Mouse (Mus musculus): ENCODE data around the gene Nub1. TPM values are rescaled to one million over a fixed set of nuclear protein-coding genes. Genes with fewer than 3 reads are reported as not detected.
"Not testable (repeated sequence)": the region's sequence is repeated elsewhere in the genome, so short reads cannot be mapped to it uniquely, and the experiment has no call there.

Gene Nub1
- polyA plus RNA-seq, 1 experiment from 2014 or later, result 29.5 TPM

DNA sequence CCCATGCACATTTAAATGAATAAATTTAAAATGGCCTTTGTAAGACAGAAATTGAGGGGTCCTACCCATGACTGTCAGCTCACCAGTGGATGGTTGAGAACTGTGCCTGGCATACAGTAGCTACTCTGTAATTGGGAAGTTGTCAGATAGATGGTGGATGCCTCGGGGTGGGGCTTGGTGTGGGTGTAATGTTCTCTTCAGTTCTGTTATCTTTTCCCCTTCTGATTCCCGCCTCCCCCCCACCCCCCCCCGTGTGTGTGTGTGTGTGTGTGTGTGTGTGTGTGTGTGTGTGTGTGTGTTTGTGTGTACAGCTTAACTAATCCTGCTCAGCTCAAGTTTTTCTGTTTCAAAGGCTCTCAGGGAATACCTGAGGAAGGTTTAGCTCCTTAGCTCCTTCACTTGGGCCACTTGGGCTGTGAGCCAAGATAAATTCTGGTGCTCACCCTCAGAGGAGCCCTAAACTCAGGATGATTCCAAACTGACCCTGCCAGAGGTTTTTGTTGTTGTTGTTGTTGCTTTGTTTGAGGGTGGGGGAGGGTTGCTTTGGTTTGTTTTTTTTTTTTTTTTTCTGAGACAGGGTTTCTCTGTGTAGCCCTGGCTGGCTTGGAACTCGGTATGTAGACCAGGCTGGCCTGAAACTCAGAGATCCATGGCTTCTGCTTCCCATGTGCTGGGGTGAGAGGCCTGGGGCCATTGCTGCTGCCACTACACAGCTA is 25.5 kb upstream of the Nub1 start:
- Histone ChIP-seq H3K27ac (replicated peaks) (no peak overlapping the region), H3K4me3 (no peak overlapping the region), H3K9me3 (no peaks in the 10 kb centered on the region), H3K4me1 (peaks cover 6% of the 10 kb centered on the region; the same call in 1 of the 2 replicates), H3K27me3 (replicated peaks; ENCODE audit: low read depth, poor library complexity, severe bottlenecking) (no peaks in the 10 kb centered on the region), H3K36me3 (replicated peaks) (no peaks in the 10 kb centered on the region)
- no peak for DNase-seq (ENCODE audit: low spot score)
- 83% methylated on average over 4 of the region's 4 CpGs for WGBS

- H3K27me3 ChIP-seq (replicated peaks; ENCODE audit: low read depth, poor library complexity, severe bottlenecking), result no peaks in the 10 kb centered on the region
- H3K9me3 ChIP-seq, result no peaks in the 10 kb centered on the region
- no peaks in the 10 kb centered on the region for H3K36me3 ChIP-seq (replicated peaks)
- H3K4me1 ChIP-seq, result peaks cover 6% of the 10 kb centered on the region; the same call in 1 of the 2 replicates
- no peak overlapping the region for H3K27ac ChIP-seq (replicated peaks)
- no peak overlapping the region for H3K4me3 ChIP-seq
- 90% methylated on average over 6 of the region's 6 CpGs for WGBS
- no peak for DNase-seq (ENCODE audit: low spot score)
Observed at GRCm38 (mm10) chr5:24661457-24661856, 23.9 kb upstream of the Nub1 start.

DNA sequence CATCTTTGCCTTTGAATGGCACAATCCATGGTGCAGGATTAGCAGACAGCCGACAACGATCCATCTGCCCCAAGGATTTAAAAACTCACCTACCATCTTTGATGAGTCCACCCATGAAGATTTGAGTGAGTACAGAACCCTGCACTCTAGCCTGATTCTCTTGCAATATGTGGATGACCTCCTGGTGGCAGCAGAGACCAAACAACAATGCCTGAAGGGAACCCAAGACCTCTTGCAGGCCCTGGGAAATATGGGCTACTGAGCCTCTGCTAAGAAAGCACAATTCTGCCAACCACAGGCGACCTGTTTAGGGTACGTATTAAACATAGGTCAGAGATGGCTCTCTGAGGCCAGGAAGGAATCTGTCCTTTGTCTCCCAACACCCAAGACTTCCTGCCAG is 11.1 kb upstream of the Nub1 start:
- Histone ChIP-seq H3K4me3 (no peak overlapping the region), H3K27me3 (replicated peaks; ENCODE audit: low read depth, poor library complexity, severe bottlenecking) (no peaks in the 10 kb centered on the region), H3K27ac (replicated peaks) (no peak overlapping the region), H3K9me3 (no peaks in the 10 kb centered on the region; the same call in 1 of the 2 replicates), H3K4me1 (no peaks in the 10 kb centered on the region), H3K36me3 (replicated peaks) (no peaks in the 10 kb centered on the region)
- 37% methylated on average over 4 of the region's 4 CpGs for WGBS
- DNase-seq (ENCODE audit: low spot score), result peak; percentile 74

DNA sequence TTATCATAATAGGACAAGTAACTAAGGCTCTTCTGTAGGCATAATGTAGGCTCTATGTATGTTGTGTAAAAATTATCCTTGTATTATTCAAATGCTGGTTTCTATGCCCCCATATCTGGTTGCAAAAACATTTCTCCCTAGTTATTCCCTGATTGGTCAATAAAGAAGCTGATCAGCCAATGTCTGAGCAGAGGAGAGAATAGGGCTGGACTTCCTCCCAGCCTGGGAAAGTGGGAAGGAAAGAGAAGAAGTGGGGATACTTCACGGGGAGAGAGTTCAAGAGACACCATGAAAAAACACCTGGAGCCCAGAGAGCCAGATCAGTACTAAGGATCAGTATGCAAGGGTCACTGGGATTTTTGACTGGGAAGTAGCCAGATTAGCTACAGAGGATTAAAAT is 3.9 kb upstream of the Nub1 start:
- Histone ChIP-seq H3K36me3 (replicated peaks) (no peaks in the 10 kb centered on the region), H3K4me1 (peaks cover 9% of the 10 kb centered on the region), H3K27me3 (replicated peaks; ENCODE audit: low read depth, poor library complexity, severe bottlenecking) (no peaks in the 10 kb centered on the region), H3K9me3 (no peaks in the 10 kb centered on the region; the same call in 1 of the 2 replicates), H3K27ac (replicated peaks) (no peak overlapping the region), H3K4me3 (no peak overlapping the region)
- no peak for DNase-seq (ENCODE audit: low spot score)
- 69% methylated on average over 1 of the region's 1 CpGs for WGBS

DNA sequence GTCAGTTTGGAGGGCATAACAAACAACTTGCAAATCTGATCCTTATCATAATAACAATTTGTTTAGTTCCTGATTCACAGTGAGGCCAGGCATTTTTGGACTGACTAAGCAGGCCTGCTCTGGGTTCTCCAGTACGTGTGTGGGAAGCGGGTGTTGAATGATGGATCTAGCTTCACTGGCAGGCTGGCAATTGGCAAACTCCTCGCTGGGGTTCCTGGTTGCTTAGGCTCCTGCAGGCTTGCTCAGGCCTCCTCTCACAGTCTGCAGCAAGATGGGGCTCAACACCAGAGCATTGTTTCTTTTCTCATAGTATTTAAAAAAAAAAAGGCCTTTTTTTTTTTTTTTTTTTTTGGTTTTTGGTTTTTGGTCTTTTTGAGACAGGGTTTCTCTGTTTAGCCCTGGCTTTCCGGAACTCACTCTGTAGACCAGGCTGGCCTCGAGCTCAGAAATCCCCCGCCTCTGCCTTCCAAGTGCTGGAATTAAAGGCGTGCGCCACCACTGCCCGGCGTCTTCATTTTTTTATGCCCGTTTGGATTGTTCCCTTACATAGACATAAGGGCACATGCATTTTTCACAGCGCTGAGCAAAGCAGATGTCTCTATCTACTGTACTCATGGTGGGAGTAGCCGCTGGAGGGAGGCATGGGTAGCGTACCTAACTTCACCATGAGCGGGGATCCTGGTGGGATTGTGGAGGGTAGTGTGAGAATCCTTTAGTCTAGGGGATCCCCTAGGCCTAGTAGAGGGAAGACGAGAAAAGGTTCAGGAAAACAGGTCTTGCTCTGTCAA is 560 bp upstream of the Nub1 start:
- Histone ChIP-seq H3K4me3 (peak overlapping the region; percentile 95), H3K27me3 (replicated peaks; ENCODE audit: low read depth, poor library complexity, severe bottlenecking) (no peaks in the 10 kb centered on the region), H3K9me3 (no peaks in the 10 kb centered on the region), H3K36me3 (replicated peaks) (peaks cover 6% of the 10 kb centered on the region), H3K27ac (replicated peaks) (peak overlapping the region; percentile 93), H3K4me1 (peaks cover 16% of the 10 kb centered on the region)
- WGBS, result 29% methylated on average over 16 of the region's 16 CpGs
- DNase-seq (ENCODE audit: low spot score), result peak; percentile 48

DNA sequence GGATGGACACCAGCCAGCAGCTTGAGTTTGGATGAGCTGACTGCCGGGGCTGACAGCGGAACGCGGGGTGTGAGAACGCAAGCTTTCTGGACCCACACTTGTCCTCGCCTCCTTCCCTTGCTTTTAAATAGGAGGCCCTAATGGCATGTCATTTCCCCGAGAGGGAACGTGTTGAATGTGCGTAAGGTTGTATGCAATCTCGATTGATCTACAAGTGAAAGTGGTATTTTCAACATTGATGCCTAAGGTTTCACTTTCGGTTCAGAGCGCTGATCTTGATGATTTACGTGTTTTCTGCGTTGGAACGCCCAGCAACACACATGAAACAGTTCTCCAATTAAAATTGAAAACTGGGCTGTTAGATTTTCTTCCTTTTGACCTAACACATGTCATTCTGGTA is 844 bp downstream of the Nub1 start:
- Histone ChIP-seq H3K36me3 (replicated peaks) (peaks cover 20% of the 10 kb centered on the region), H3K4me3 (peak overlapping the region; percentile 95), H3K9me3 (no peaks in the 10 kb centered on the region), H3K27me3 (replicated peaks; ENCODE audit: low read depth, poor library complexity, severe bottlenecking) (no peaks in the 10 kb centered on the region), H3K27ac (replicated peaks) (peak overlapping the region; percentile 93), H3K4me1 (peaks cover 16% of the 10 kb centered on the region)
- DNase-seq (ENCODE audit: low spot score), result no peak
- WGBS, result 1% methylated on average over 15 of the region's 15 CpGs

DNA sequence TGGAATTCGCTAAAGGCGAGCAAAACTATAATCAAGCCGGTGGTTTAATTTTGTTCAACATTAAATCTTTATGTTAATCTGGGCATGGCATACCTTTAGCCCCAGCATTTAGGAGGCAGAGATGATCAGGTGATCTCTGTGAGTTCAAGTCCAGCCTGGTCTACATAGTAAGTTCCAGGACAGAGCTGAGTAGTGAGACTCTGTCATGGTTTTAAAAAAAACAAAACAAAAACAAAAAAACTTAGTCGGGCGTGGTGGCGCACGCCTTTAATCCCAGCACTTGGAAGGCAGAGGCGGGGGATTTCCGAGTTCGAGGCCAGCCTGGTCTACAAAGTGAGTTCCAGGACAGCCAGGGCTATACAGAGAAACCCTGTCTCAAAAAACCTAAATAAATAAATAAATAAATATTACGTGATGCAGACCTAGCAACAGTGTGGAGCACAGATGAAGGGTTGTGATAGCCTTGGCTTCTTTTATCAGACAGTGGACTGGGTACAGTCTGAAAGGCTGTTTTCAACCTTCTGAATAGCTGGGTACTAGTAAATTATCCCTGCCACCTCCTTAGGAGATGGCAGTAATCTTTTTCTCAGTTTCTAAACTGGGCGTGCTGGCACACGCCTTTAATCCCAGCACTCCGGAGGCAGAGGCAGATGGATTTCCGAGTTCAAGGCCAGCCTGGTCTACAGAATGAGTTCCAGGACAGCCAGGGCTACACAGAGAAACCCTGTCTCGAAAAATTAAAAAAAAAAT is 1.5 kb downstream of the Nub1 start:
- WGBS, result 80% methylated on average over 16 of the region's 16 CpGs
- not testable (repeated sequence) for DNase-seq (ENCODE audit: low spot score); H3K9me3 ChIP-seq; H3K27me3 ChIP-seq (replicated peaks; ENCODE audit: low read depth, poor library complexity, severe bottlenecking); H3K27ac ChIP-seq (replicated peaks)
- Histone ChIP-seq H3K36me3 (replicated peaks) (peaks cover 26% of the 10 kb centered on the region), H3K4me1 (peaks cover 16% of the 10 kb centered on the region), H3K4me3 (peak overlapping the region; percentile 95)

GRCm38 (mm10) chr5:24687696-24688095 is 2.4 kb downstream of the Nub1 start:
- Histone ChIP-seq H3K9me3 (no peaks in the 10 kb centered on the region), H3K4me3 (no peak overlapping the region), H3K27ac (replicated peaks) (no peak overlapping the region), H3K36me3 (replicated peaks) (peaks cover 35% of the 10 kb centered on the region), H3K27me3 (replicated peaks; ENCODE audit: low read depth, poor library complexity, severe bottlenecking) (no peaks in the 10 kb centered on the region), H3K4me1 (peaks cover 16% of the 10 kb centered on the region)
- 88% methylated on average over 1 of the region's 1 CpGs for WGBS
- no peak for DNase-seq (ENCODE audit: low spot score)

DNA sequence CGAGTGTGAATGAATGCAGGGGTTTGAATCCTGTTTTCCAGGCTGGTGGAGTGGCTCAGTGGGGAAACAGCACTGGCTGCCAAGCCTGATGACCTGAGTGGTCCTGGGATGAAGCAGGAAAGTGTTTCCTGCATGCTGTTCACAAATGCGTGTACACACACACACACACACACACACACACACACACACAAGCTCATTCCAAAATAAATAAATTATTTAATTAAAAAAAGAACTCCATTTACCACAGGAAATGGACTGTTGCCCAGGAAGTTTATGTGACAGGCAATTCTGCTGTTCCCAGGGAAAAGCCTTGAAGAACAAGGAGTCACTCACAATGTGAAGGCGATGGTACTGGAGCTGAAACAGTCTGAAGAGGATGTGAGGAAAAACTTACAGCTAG is 11.4 kb downstream of the Nub1 start:
- no peak for DNase-seq (ENCODE audit: low spot score)
- H3K36me3 ChIP-seq (replicated peaks), result peaks cover 98% of the 10 kb centered on the region
- WGBS, result 82% methylated on average over 3 of the region's 3 CpGs

DNA sequence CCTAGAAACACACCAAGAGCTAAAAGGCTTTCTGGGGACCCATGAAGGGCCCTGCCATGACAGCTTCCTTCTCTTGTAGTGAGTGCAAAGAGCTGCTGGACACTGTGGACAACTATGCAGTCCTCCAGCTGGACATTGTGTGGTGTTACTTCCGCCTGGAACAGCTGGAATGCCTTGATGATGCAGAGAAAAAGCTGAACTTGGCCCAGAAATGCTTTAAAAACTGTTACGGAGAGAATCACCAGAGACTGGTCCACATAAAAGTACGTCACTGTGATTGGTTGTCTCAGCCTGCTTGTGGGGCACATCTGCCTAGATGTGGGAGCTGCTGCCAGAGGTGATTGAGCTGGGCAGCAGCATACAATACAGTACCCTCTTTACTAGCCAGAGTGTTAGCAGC is 15.9 kb downstream of the Nub1 start:
- no peaks in the 10 kb centered on the region for H3K9me3 ChIP-seq
- peaks cover 98% of the 10 kb centered on the region for H3K36me3 ChIP-seq (replicated peaks)
- no peak overlapping the region for H3K4me3 ChIP-seq
- no peaks in the 10 kb centered on the region for H3K27me3 ChIP-seq (replicated peaks; ENCODE audit: low read depth, poor library complexity, severe bottlenecking)
- no peak for DNase-seq (ENCODE audit: low spot score)
- no peak overlapping the region for H3K27ac ChIP-seq (replicated peaks)
- 90% methylated on average over 3 of the region's 3 CpGs for WGBS
- H3K4me1 ChIP-seq, result no peaks in the 10 kb centered on the region

More for the DNA sequence above, 11.4 kb downstream of the Nub1 start:
- H3K9me3 ChIP-seq, result no peaks in the 10 kb centered on the region
- no peak overlapping the region for H3K4me3 ChIP-seq
- no peaks in the 10 kb centered on the region for H3K27me3 ChIP-seq (replicated peaks; ENCODE audit: low read depth, poor library complexity, severe bottlenecking)
- H3K4me1 ChIP-seq, result no peaks in the 10 kb centered on the region
- no peak overlapping the region for H3K27ac ChIP-seq (replicated peaks)

DNA sequence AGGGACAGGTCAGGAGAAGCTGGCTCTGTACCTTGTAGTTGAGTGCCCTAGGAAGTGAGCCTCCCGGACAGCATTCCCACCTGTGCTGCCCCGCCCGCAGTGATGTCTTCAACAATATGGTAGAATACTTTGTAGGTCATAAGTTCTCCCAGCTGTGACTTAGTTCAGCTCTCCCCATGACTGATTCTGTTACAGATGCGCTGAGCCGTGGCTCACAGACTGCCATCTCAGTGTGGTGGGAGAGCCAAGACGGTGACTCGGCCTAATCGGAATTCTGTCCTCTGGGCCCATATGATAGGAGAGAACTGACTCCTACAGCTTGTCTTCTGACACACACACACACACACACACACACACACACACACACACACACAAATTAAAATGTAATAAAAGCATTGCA is 19.3 kb downstream of the Nub1 start:
- DNase-seq (ENCODE audit: low spot score), result no peak
- 94% methylated on average over 8 of the region's 8 CpGs for WGBS
- H3K36me3 ChIP-seq (replicated peaks), result peaks cover 98% of the 10 kb centered on the region

GRCm38 (mm10) chr5:24709962-24710361 is 24.6 kb downstream of the Nub1 start:
- Histone ChIP-seq H3K27ac (replicated peaks) (no peak overlapping the region), H3K27me3 (replicated peaks; ENCODE audit: low read depth, poor library complexity, severe bottlenecking) (no peaks in the 10 kb centered on the region), H3K36me3 (replicated peaks) (peaks cover 100% of the 10 kb centered on the region), H3K9me3 (peaks cover 10% of the 10 kb centered on the region; the same call in 1 of the 2 replicates), H3K4me3 (no peak overlapping the region), H3K4me1 (peaks cover 3% of the 10 kb centered on the region; the same call in 1 of the 2 replicates)
- WGBS, result 79% methylated on average over 2 of the region's 2 CpGs
- no peak for DNase-seq (ENCODE audit: low spot score)

More for the DNA sequence above, 19.3 kb downstream of the Nub1 start:
- no peaks in the 10 kb centered on the region for H3K27me3 ChIP-seq (replicated peaks; ENCODE audit: low read depth, poor library complexity, severe bottlenecking)
- no peak overlapping the region for H3K27ac ChIP-seq (replicated peaks)
- no peaks in the 10 kb centered on the region for H3K9me3 ChIP-seq
- H3K4me1 ChIP-seq, result no peaks in the 10 kb centered on the region
- H3K4me3 ChIP-seq, result no peak overlapping the region
